In the genomic region with DNA sequence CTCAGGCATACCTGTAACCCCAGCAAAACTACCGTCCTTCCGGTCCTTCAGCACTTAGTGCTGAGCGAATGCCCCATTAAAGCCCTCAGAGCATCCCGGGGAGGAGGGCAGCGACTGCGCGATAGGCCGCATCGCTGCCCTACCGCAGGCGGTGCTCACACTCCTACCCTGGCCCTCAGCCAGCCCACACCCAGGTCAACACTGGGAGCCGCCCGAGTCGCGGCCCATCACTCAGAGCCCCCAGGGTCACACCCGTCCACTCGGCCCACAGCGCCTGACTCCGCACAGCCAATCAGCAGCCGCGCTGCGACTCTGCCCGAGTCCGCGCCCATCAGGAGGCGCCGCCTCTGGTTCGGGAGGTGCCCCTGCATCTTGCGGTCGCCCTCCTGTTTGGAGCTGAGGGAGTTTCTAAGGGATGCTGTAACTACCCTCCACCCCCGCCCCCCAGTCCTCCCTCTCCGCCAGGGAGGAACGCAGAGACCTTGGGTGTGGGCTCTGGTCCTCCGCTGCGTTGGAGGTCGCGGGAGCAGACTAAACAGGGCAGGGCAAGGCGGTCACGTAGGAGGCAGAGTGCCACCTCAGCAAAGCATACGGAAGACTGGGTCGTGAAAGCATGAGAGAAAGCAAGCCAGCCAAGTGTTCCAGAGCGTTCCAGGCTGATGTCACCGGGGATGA, we compare ENCODE assay signal across 8 mouse cellular contexts. TPM values are rescaled to one million over a fixed set of nuclear protein-coding genes. Genes with fewer than 3 reads are reported as not detected.
A peak's percentile ranks its signal among the peaks of the same experiment; 100 is the strongest.
DNase-seq lines count a peak whose midpoint lies in the region; ATAC-seq and TF ChIP-seq lines count a peak whose summit lies in the region.

No protein-coding gene starts in this region.

- 0% methylated on average over 43 of the region's 43 CpGs for WGBS in forebrain, embryonic 12.5 days
- 0% methylated on average over 38 of the region's 43 CpGs for WGBS in heart, postnatal 0 days
- WGBS in liver, embryonic 16.5 days (ENCODE audit: insufficient replicate concordance): under 1% methylated on average over 43 of the region's 43 CpGs
- under 1% methylated on average over 42 of the region's 43 CpGs for WGBS in neural tube, embryonic 13.5 days

- peaks cover 75% of the 10 kb centered on the region for H3K4me1 ChIP-seq in E14TG2a.4 (replicated peaks; ENCODE audit: low read depth, low read length)
- H3K4me1 ChIP-seq in forebrain, embryonic 12.5 days: peaks cover 19% of the 10 kb centered on the region
- peaks cover 11% of the 10 kb centered on the region; the same call in 1 of the 2 replicates for H3K4me1 ChIP-seq in heart, postnatal 0 days (ENCODE audit: control insufficient read depth, insufficient read depth)
- H3K4me1 ChIP-seq in liver, embryonic 16.5 days (ENCODE audit: control insufficient read depth, low read depth, low read length): peaks cover 38% of the 10 kb centered on the region
- H3K4me1 ChIP-seq in neural tube, embryonic 13.5 days (replicated peaks): peaks cover 25% of the 10 kb centered on the region
- H3K4me1 ChIP-seq in testis, adult 2 months (ENCODE audit: control insufficient read depth, insufficient read depth, low read length): peaks cover 5% of the 10 kb centered on the region

- H3K9me3 ChIP-seq in E14TG2a.4 (ENCODE audit: low read length): no peaks in the 10 kb centered on the region
- no peaks in the 10 kb centered on the region for H3K9me3 ChIP-seq in forebrain, embryonic 12.5 days
- no peaks in the 10 kb centered on the region for H3K9me3 ChIP-seq in heart, postnatal 0 days (replicated peaks; ENCODE audit: control insufficient read depth, low read length)
- no peaks in the 10 kb centered on the region for H3K9me3 ChIP-seq in liver, embryonic 16.5 days (replicated peaks; ENCODE audit: control insufficient read depth, low read length)
- H3K9me3 ChIP-seq in neural tube, embryonic 13.5 days: no peaks in the 10 kb centered on the region

- peak overlapping the region; percentile 78 for H3K4me3 ChIP-seq in E14TG2a.4 (replicated peaks; ENCODE audit: low read length)
- peak overlapping the region; percentile 46 for H3K4me3 ChIP-seq in forebrain, embryonic 12.5 days (replicated peaks)
- peak overlapping the region; percentile 52 for H3K4me3 ChIP-seq in heart, postnatal 0 days (ENCODE audit: low read depth, low read length)
- H3K4me3 ChIP-seq in liver, embryonic 16.5 days (ENCODE audit: low read depth, low read length): peak overlapping the region; percentile 67
- peak overlapping the region; percentile 62 for H3K4me3 ChIP-seq in neural tube, embryonic 13.5 days
- peak overlapping the region; percentile 57 for H3K4me3 ChIP-seq in testis, adult 2 months (ENCODE audit: control insufficient read depth, low read depth, low read length)

- no peaks in the 10 kb centered on the region for H3K36me3 ChIP-seq in E14TG2a.4 (ENCODE audit: insufficient read depth, low read length)
- H3K36me3 ChIP-seq in forebrain, embryonic 12.5 days (replicated peaks): no peaks in the 10 kb centered on the region
- H3K36me3 ChIP-seq in heart, postnatal 0 days (replicated peaks; ENCODE audit: control insufficient read depth, insufficient read depth, low read length): no peaks in the 10 kb centered on the region
- H3K36me3 ChIP-seq in liver, embryonic 16.5 days (ENCODE audit: control insufficient read depth, insufficient read depth): no peaks in the 10 kb centered on the region
- H3K36me3 ChIP-seq in neural tube, embryonic 13.5 days: no peaks in the 10 kb centered on the region
- no peaks in the 10 kb centered on the region for H3K36me3 ChIP-seq in testis, adult 2 months (ENCODE audit: control insufficient read depth, insufficient read depth, low read length)

- no peaks in the 10 kb centered on the region for H3K27me3 ChIP-seq in E14TG2a.4 (ENCODE audit: insufficient read depth, low read length)
- H3K27me3 ChIP-seq in forebrain, embryonic 12.5 days: no peaks in the 10 kb centered on the region
- no peaks in the 10 kb centered on the region for H3K27me3 ChIP-seq in heart, postnatal 0 days (ENCODE audit: control insufficient read depth, insufficient read depth, low read length)
- no peaks in the 10 kb centered on the region for H3K27me3 ChIP-seq in liver, embryonic 16.5 days (ENCODE audit: control insufficient read depth, insufficient read depth, low read depth, low read length)
- H3K27me3 ChIP-seq in neural tube, embryonic 13.5 days: no peaks in the 10 kb centered on the region
- no peaks in the 10 kb centered on the region for H3K27me3 ChIP-seq in testis, adult 2 months (ENCODE audit: control insufficient read depth, insufficient read depth, low read length)

- TF ChIP-seq CTCF in E14TG2a.4 (conservative IDR thresholded peaks at IDR 0.05; ENCODE audit: low read length): no peak
- peak; percentile 41 for TF ChIP-seq CTCF in heart, postnatal 0 days (IDR thresholded peaks at IDR 0.05; ENCODE audit: low read depth)
- TF ChIP-seq CTCF in testis, adult 2 months (IDR thresholded peaks at IDR 0.05; ENCODE audit: control insufficient read depth, insufficient read depth, insufficient replicate concordance, low read depth, low read length): no peak

- ATAC-seq in forebrain, embryonic 12.5 days (ENCODE audit: low FRiP score): peak; percentile 97
- peak; percentile 97 for ATAC-seq in heart, postnatal 0 days (ENCODE audit: insufficient read depth, low read depth)
- peak; percentile 98 for ATAC-seq in liver, embryonic 16.5 days (ENCODE audit: low read depth)
- peak; percentile 96 for ATAC-seq in neural tube, embryonic 13.5 days (ENCODE audit: low read depth)

- peak; percentile 87 for DNase-seq in c-Kit-positive CD71-positive TER-119-positive erythroid progenitor cells, embryonic 14.5 days (ENCODE audit: low spot score)
- peak; percentile 91 for DNase-seq in heart, postnatal 0 days (ENCODE audit: low spot score)
- DNase-seq in kidney, postnatal 4 days: peak; percentile 85 to 92

- no peak for TF ChIP-seq EP300 in heart, postnatal 0 days (IDR thresholded peaks at IDR 0.05; ENCODE audit: low read depth)

- peak overlapping the region; percentile 84 for H3K27ac ChIP-seq in forebrain, embryonic 12.5 days
- peak overlapping the region; percentile 90 for H3K27ac ChIP-seq in heart, postnatal 0 days (ENCODE audit: low read depth)
- H3K27ac ChIP-seq in liver, embryonic 16.5 days (ENCODE audit: low read length): peak overlapping the region; percentile 95
- H3K27ac ChIP-seq in neural tube, embryonic 13.5 days (replicated peaks): peak overlapping the region; percentile 95
- H3K27ac ChIP-seq in testis, adult 2 months (ENCODE audit: control insufficient read depth, insufficient read depth, low read depth, low read length): peak overlapping the region; percentile 15

- peak overlapping the region; percentile 67 for H3K4me2 ChIP-seq in forebrain, embryonic 12.5 days
- peak overlapping the region; percentile 68 for H3K4me2 ChIP-seq in heart, postnatal 0 days (ENCODE audit: low read depth, low read length)
- H3K4me2 ChIP-seq in liver, embryonic 16.5 days (ENCODE audit: low read depth, low read length): peak overlapping the region; percentile 72
- peak overlapping the region; percentile 80 for H3K4me2 ChIP-seq in neural tube, embryonic 13.5 days

- H3K9ac ChIP-seq in forebrain, embryonic 12.5 days: peak overlapping the region; percentile 62
- peak overlapping the region; percentile 44; the same call in 1 of the 2 replicates for H3K9ac ChIP-seq in heart, postnatal 0 days (replicated peaks; ENCODE audit: low read depth, low read length)
- H3K9ac ChIP-seq in liver, embryonic 16.5 days (ENCODE audit: low read depth, low read length): peak overlapping the region; percentile 75
- H3K9ac ChIP-seq in neural tube, embryonic 13.5 days: peak overlapping the region; percentile 80

- TF ChIP-seq POLR2A in testis, adult 2 months (IDR thresholded peaks at IDR 0.05; ENCODE audit: control insufficient read depth, low read depth, low read length): no peak

RNA-seq across cellular contexts. Expression of gene Scd2, which starts 26.5 kb away (rescaled TPM):
- 470 and 492 TPM in 2 replicates for polyA plus RNA-seq in forebrain, embryonic 12.5 days (2016; fragmentation: Nextera tagmentation; extraction: Ambion mirVana)
- 307 and 374 TPM in 2 replicates for total RNA-seq in heart, postnatal 0 days (2014; rRNA removed; ENCODE audit: low replicate concordance)
- polyA plus RNA-seq in heart, postnatal 0 days (2015; fragmentation: Nextera tagmentation; extraction: Ambion mirVana): 47.5 and 61.2 TPM in 2 replicates
- polyA plus RNA-seq in liver, embryonic 16.5 days (2015; fragmentation: Nextera tagmentation; extraction: Ambion mirVana): 131 and 147 TPM in 2 replicates
- 255 and 272 TPM in 2 replicates for polyA plus RNA-seq in neural tube, embryonic 13.5 days (2015; fragmentation: Nextera tagmentation; extraction: Ambion mirVana)
- 60.9 and 71.6 TPM in 2 replicates for polyA plus RNA-seq in testis, adult 2 months (2012; rRNA removed)

Comparison
In these comparisons a context has a peak if more than half of its experiments do, and no peak if none do; other contexts are left out.
1. Peak in every context shown above with its lines: DNase-seq, ATAC-seq, H3K4me3 ChIP-seq and H3K27ac ChIP-seq.
2. H3K27ac ChIP-seq: peak in every context shown above with its lines; median percentile 95 in liver, embryonic 16.5 days; 95 in neural tube, embryonic 13.5 days; 90 in heart, postnatal 0 days; 84 in forebrain, embryonic 12.5 days; 15 in testis, adult 2 months.